Mouse (Mus musculus) liver, postnatal 0 days (tissue): Measurements from ENCODE around the gene Pitpnm3.

Source experiments
- CTCF ChIP-seq: sonication (generic); IDR thresholded peaks from 2 replicates; pipeline ENCODE4 v1.5.1; 2016; ENCODE audit warnings: antibody characterized with exemption, low read depth
- EP300 ChIP-seq: IDR thresholded peaks from 2 replicates; pipeline ENCODE4 v1.6.1; 2016; ENCODE audit warnings: antibody characterized with exemption, low read depth, mild to moderate bottlenecking

DNA sequence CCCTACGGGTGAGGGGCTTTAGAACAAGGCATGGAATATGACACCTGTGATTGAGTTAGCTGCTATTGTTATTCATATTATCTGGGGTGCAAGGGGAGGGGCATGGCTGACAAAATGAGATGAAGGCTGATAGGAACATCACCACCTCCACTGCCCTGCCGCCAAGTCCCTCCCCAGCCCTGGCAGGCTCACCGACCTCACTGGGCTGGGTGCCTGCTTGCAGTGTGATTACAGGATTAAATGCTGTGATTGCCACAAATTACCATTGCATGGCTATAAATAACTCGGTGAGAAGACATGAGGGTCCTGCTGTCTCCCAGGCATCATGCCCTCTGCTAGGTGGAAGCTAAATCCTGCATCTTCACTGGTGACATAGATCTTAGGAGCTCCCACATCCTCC is 56.9 kb downstream of the Pitpnm3 start:
- TF ChIP-seq CTCF = no peak
- no peak for TF ChIP-seq EP300
